Mouse (Mus musculus) hindbrain, embryonic 12.5 days (tissue): ENCODE measurements at regions not wholly inside any gene's neighbourhood (a gene's known extent, or its start where the extent isn't known, plus 50 kb on each side); places are given as distances from the start of the nearest gene placed in this dataset.

Experiments used
- ATAC-seq: fragments of 200-750 bp; cut with Nextera tagmentation; 2 replicates; pipeline ENCODE4 v1.8.0; 2017; ENCODE audit warnings: moderate TSS enrichment; ENCODE audit not compliant: low FRiP score
- H3K27ac ChIP-seq: fragments of 300-500 bp; sonication (generic); 2 replicates; pipeline ENCODE4 v1.5.1; 2016; ENCODE audit warnings: mild to moderate bottlenecking
- H3K27me3 ChIP-seq: fragments of 300-500 bp; sonication (generic); 2 replicates; pipeline ENCODE4 v1.6.1; 2016; ENCODE audit warnings: mild to moderate bottlenecking
- H3K36me3 ChIP-seq: fragments of 300-500 bp; sonication (generic); 2 replicates; pipeline ENCODE4 v1.6.1; 2016; ENCODE audit warnings: mild to moderate bottlenecking
- H3K4me1 ChIP-seq: fragments of 300-500 bp; sonication (generic); 2 replicates; pipeline ENCODE4 v1.6.1; 2016
- H3K4me2 ChIP-seq: fragments of 300-500 bp; sonication (generic); replicated peaks from 2 replicates; pipeline ENCODE4 v1.6.1; 2016; ENCODE audit warnings: mild to moderate bottlenecking
- H3K4me3 ChIP-seq: fragments of 300-500 bp; sonication (generic); 2 replicates; pipeline ENCODE4 v1.5.1; 2016; ENCODE audit warnings: mild to moderate bottlenecking
- H3K9ac ChIP-seq: fragments of 300-500 bp; sonication (generic); 2 replicates; pipeline ENCODE4 v1.6.1; 2016; ENCODE audit warnings: mild to moderate bottlenecking, moderate library complexity
- H3K9me3 ChIP-seq: fragments of 300-500 bp; sonication (generic); replicated peaks from 2 replicates; pipeline ENCODE4 v1.6.1; 2016; ENCODE audit warnings: mild to moderate bottlenecking
- WGBS: fragments of 180-500 bp; shearing (Covaris S2); methylation state at CpG from one replicate; pipeline ENCODE4 v1.1.7; 2016; 5-methylcytosine and 5-hydroxymethylcytosine counted together

DNA sequence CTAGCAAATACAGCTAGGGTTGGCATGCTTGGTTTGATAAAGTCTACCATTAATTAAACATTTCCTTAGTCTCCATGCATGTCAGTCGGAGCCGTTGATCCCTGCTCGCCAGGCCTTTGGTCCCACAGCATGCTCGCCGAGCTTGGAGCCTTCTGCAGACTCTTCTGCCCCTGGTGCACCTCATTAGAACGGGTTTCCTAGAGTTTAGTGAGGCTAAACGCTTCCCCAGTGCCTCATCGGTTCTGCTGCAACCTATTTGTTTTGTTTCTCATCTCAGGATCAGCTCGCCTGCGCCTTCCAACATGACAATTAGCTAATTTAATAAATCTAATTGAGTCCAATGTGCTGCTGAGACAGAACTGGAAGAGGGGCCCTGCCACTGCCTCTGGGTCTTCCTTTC is 107.7 kb upstream of the Tenm3 start:
- Histone ChIP-seq H3K4me3 (no peak overlapping the region), H3K4me1 (no peaks in the 10 kb centered on the region), H3K9me3 (no peaks in the 10 kb centered on the region), H3K9ac (no peak overlapping the region), H3K27me3 (no peaks in the 10 kb centered on the region), H3K36me3 (no peaks in the 10 kb centered on the region), H3K27ac (no peak overlapping the region), H3K4me2 (no peak overlapping the region)
- ATAC-seq: no peak
- 83% methylated on average over 10 of the region's 10 CpGs for WGBS

DNA sequence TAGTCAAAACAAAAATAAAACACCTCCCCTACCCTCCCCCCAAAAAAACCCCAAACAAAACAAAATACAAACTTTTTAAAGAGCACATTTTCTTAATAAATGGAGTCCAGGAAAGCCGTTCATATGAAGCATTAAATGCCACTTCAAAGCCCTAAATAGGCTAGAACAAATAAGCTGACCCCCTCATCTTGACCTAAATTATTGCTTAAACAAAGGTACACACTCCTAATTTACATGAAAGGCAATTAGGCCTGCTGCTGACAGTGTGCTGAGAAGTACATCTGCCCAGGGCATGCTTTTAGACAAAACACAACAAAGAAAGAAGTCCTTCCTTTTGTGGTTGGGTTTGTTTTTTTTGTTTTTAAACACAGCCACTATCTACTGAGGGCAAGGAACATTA is 100.4 kb upstream of the Tenm3 start:
- Histone ChIP-seq H3K27ac (no peak overlapping the region), H3K4me2 (no peak overlapping the region), H3K4me1 (no peaks in the 10 kb centered on the region), H3K4me3 (no peak overlapping the region), H3K36me3 (no peaks in the 10 kb centered on the region), H3K9me3 (no peaks in the 10 kb centered on the region), H3K27me3 (no peaks in the 10 kb centered on the region), H3K9ac (no peak overlapping the region)
- 34% methylated on average over 1 of the region's 1 CpGs for WGBS
- no peak for ATAC-seq

DNA sequence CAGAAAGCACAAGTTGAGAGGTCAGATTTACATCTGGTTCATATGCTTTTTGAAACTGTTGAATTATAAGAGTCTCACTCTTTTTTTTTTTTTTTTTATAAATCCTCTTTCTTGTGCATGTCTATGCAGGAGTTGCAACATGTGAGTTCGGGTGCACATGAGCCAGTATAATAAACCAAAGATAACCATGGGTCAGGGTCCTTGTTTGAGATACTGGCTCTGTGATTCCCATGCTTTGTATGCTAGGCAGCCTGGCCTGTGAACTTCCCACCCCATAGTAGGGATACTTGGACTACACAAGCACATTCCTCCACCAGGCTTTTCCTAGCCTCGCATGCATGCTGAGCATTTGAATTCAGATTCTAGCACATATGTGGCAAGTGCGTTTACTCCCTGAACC is 93.4 kb upstream of the Tenm3 start:
- Histone ChIP-seq H3K36me3 (no peaks in the 10 kb centered on the region), H3K4me3 (no peak overlapping the region), H3K27me3 (no peaks in the 10 kb centered on the region), H3K9ac (no peak overlapping the region), H3K4me2 (no peak overlapping the region), H3K27ac (no peak overlapping the region), H3K4me1 (no peaks in the 10 kb centered on the region), H3K9me3 (no peaks in the 10 kb centered on the region)
- no peak for ATAC-seq
- 83% methylated on average over 3 of the region's 3 CpGs for WGBS

GRCm38 (mm10) chr8:48927135-48927534 is 83.4 kb upstream of the Tenm3 start:
- Histone ChIP-seq H3K4me2 (no peak overlapping the region), H3K9ac (no peak overlapping the region), H3K36me3 (no peaks in the 10 kb centered on the region), H3K27me3 (no peaks in the 10 kb centered on the region), H3K9me3 (no peaks in the 10 kb centered on the region), H3K4me1 (no peaks in the 10 kb centered on the region), H3K27ac (no peak overlapping the region), H3K4me3 (no peak overlapping the region)
- WGBS: 71% methylated on average over 11 of the region's 11 CpGs
- no peak for ATAC-seq

DNA sequence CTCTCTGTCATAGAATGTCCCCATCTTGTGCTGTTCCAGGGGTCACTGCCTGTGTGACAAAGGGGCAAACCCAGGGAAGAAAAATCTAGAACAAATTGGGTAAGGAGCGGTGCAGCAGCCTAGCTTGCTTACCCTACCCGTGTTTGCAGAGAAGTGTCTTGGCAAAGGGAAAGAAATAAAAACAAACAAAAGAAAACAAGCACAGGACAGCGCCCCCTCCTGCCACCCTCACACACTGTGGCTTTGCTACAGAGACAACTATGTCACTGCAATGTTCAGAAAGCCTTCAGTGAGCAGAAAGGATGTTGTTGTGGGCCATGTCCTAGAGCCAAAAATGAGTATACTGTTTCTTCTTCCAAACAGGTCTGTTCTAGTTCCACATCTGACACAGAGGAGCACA is 71.5 kb upstream of the Tenm3 start:
- WGBS: 61% methylated on average over 3 of the region's 3 CpGs

DNA sequence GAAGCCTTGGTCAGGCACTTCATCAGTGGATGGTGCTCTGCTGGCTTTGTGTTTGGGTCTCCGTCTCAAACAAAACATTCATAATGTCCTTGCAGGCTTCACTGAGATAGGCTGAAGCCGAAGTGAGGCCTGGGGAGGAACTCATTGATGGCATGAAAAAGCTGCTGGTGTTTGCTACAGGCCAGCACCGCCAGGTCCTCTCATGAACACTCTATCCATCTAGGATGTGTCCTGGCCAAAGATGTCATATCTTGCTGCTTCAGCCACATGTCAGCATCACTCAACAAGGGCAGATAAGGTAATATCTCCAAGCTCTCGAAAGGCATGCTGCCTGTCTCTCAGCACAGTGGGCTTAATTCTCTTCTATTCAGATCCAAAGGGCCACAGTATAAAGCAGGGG is 69.1 kb upstream of the Tenm3 start:
- Histone ChIP-seq H3K27ac (no peak overlapping the region), H3K9me3 (no peaks in the 10 kb centered on the region), H3K27me3 (no peaks in the 10 kb centered on the region), H3K4me2 (no peak overlapping the region), H3K9ac (no peak overlapping the region), H3K36me3 (no peaks in the 10 kb centered on the region), H3K4me3 (no peak overlapping the region), H3K4me1 (no peaks in the 10 kb centered on the region)
- 85% methylated on average over 4 of the region's 4 CpGs for WGBS
- ATAC-seq: no peak

More for the DNA sequence above, 71.5 kb upstream of the Tenm3 start:
- Histone ChIP-seq H3K36me3 (no peaks in the 10 kb centered on the region), H3K4me2 (no peak overlapping the region), H3K27me3 (no peaks in the 10 kb centered on the region), H3K4me3 (no peak overlapping the region), H3K27ac (no peak overlapping the region), H3K9ac (no peak overlapping the region), H3K9me3 (no peaks in the 10 kb centered on the region), H3K4me1 (no peaks in the 10 kb centered on the region)
- ATAC-seq: no peak

- Histone ChIP-seq H3K9me3 (no peaks in the 10 kb centered on the region), H3K4me1 (no peaks in the 10 kb centered on the region), H3K4me3 (no peak overlapping the region), H3K27ac (no peak overlapping the region), H3K9ac (no peak overlapping the region), H3K36me3 (no peaks in the 10 kb centered on the region), H3K27me3 (no peaks in the 10 kb centered on the region), H3K4me2 (no peak overlapping the region)
- ATAC-seq: no peak
- 91% methylated on average over 6 of the region's 6 CpGs for WGBS
Measured at GRCm38 (mm10) chr8:48901668-48902406, 58.1 kb upstream of the Tenm3 start.

DNA sequence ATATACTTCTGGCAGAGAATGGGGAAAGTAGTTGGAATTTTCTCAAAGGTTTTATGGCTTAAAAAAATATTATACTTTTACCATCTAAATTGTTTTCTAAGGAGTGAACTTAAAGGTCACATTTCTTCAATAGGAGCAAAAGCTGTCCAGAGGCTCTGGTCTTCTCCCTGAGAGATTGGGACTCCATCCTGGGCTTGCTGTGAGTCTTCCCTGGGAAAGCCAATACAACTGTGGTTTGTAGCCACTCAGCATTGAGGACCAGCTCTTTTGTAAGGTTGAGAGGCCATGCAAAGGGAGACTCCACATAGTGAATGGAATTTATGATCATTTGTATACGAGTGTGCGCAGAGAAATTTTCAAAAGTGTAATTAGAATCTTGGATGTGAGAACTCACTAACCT is 52.9 kb upstream of the Tenm3 start:
- Histone ChIP-seq H3K9ac (no peak overlapping the region), H3K4me1 (no peaks in the 10 kb centered on the region), H3K4me2 (no peak overlapping the region), H3K9me3 (no peaks in the 10 kb centered on the region), H3K27me3 (no peaks in the 10 kb centered on the region), H3K4me3 (no peak overlapping the region), H3K27ac (no peak overlapping the region), H3K36me3 (no peaks in the 10 kb centered on the region)
- 82% methylated on average over 2 of the region's 2 CpGs for WGBS
- ATAC-seq: no peak

GRCm38 (mm10) chr8:48896251-48896650 is 52.5 kb upstream of the Tenm3 start:
- Histone ChIP-seq H3K9ac (no peak overlapping the region), H3K27me3 (no peaks in the 10 kb centered on the region), H3K4me1 (no peaks in the 10 kb centered on the region), H3K36me3 (no peaks in the 10 kb centered on the region), H3K4me3 (no peak overlapping the region), H3K4me2 (no peak overlapping the region), H3K9me3 (no peaks in the 10 kb centered on the region), H3K27ac (no peak overlapping the region)
- no peak for ATAC-seq
- WGBS: 60% methylated on average over 7 of the region's 7 CpGs

GRCm38 (mm10) chr8:48895586-48895985 is 51.8 kb upstream of the Tenm3 start:
- Histone ChIP-seq H3K4me2 (no peak overlapping the region), H3K36me3 (no peaks in the 10 kb centered on the region), H3K9me3 (no peaks in the 10 kb centered on the region), H3K9ac (no peak overlapping the region), H3K4me3 (no peak overlapping the region), H3K27ac (no peak overlapping the region), H3K27me3 (no peaks in the 10 kb centered on the region), H3K4me1 (no peaks in the 10 kb centered on the region)
- WGBS: 61% methylated on average over 8 of the region's 8 CpGs
- no peak for ATAC-seq
